Mouse (Mus musculus): Measurements from ENCODE around the gene Slc25a42.

- peak; percentile 51; the same call in 1 of the 2 replicates for TF ChIP-seq CTCF (IDR thresholded peaks at IDR 0.05; ENCODE audit: low read depth)
- TF ChIP-seq EP300 (IDR thresholded peaks at IDR 0.05; ENCODE audit: low read depth): no peak
Observed at GRCm38 (mm10) chr8:70195762-70196161, 16.3 kb downstream of the Slc25a42 start.

Data from liver, embryonic 14.5 days (tissue).